22 mouse cellular contexts compared by ENCODE assay signal in genomic region chr14:121606433-121606832, GRCm38 (mm10).
DNase-seq lines count a peak whose midpoint lies in the region; ATAC-seq and TF ChIP-seq lines count a peak whose summit lies in the region.
"Had no signal": no experiment of that assay in that cellular context is flagged by ENCODE, and none has a peak within 500 bp of the region (broad histone marks: within the 10 kb centered on the region; RNA-seq: fewer than 3 reads in every experiment).

No protein-coding gene starts in this region.

- TF ChIP-seq CTCF in hindbrain, postnatal 0 days (IDR thresholded peaks at IDR 0.05; ENCODE audit: low read depth) = no peak

- H3K36me3 ChIP-seq in heart, embryonic 12.5 days = peaks cover 6% of the 10 kb centered on the region; the same call in 1 of the 2 replicates
- no peaks in the 10 kb centered on the region; the same call in 1 of the 2 replicates for H3K36me3 ChIP-seq in hindbrain, postnatal 0 days (ENCODE audit: insufficient read depth, low read length)
- H3K36me3 ChIP-seq in hindbrain, embryonic 13.5 days = no peaks in the 10 kb centered on the region
- 0 out of 2 replicates have a peak, but pooled peaks cover 9% of the 10 kb centered on the region for H3K36me3 ChIP-seq in intestine, embryonic 16.5 days (ENCODE audit: control insufficient read depth, insufficient read depth, low read length)
- H3K36me3 ChIP-seq: embryonic facial prominence, embryonic 12.5 days; forebrain, embryonic 12.5 days; hindbrain, embryonic 12.5 days had no signal

- H3K9me3 ChIP-seq in heart, embryonic 12.5 days (replicated peaks) = no peaks in the 10 kb centered on the region
- H3K9me3 ChIP-seq in hindbrain, postnatal 0 days (ENCODE audit: low read length) = no peaks in the 10 kb centered on the region
- H3K9me3 ChIP-seq in hindbrain, embryonic 13.5 days = no peaks in the 10 kb centered on the region
- no peaks in the 10 kb centered on the region for H3K9me3 ChIP-seq in intestine, embryonic 16.5 days (ENCODE audit: control insufficient read depth, low read length)
- H3K9me3 ChIP-seq: embryonic facial prominence, embryonic 12.5 days; forebrain, embryonic 12.5 days; G1E; hindbrain, embryonic 12.5 days; intestine, embryonic 15.5 days had no signal

- no peak overlapping the region for H3K4me3 ChIP-seq in heart, embryonic 12.5 days
- H3K4me3 ChIP-seq in hindbrain, postnatal 0 days (ENCODE audit: low read length) = no peak overlapping the region
- no peak overlapping the region for H3K4me3 ChIP-seq in hindbrain, embryonic 13.5 days
- H3K4me3 ChIP-seq in intestine, embryonic 16.5 days (ENCODE audit: low read length) = no peak overlapping the region
- H3K4me3 ChIP-seq: embryonic facial prominence, embryonic 12.5 days; forebrain, embryonic 12.5 days; hindbrain, embryonic 12.5 days; intestine, embryonic 15.5 days had no signal

- no peak for DNase-seq in heart, postnatal 10 days
- no peak for DNase-seq in hindbrain, postnatal 0 days (ENCODE audit: low spot score)
- DNase-seq in lung, postnatal 36 days = peak; percentile 34
- no peak for DNase-seq in lung, postnatal 10 days
- DNase-seq: adrenal gland, adult 8-10 months; adrenal gland, postnatal 36 days; B cell, adult 2 months; cerebellum, adult 2 months; embryo, embryonic 11 days; gastrocnemius, postnatal 10 days; heart, postnatal 36 days; kidney, adult 2 months had no signal

- no peaks in the 10 kb centered on the region for H3K27me3 ChIP-seq in heart, embryonic 12.5 days (replicated peaks)
- H3K27me3 ChIP-seq in hindbrain, postnatal 0 days (ENCODE audit: insufficient read depth, low read length) = no peaks in the 10 kb centered on the region
- H3K27me3 ChIP-seq in hindbrain, embryonic 13.5 days = no peaks in the 10 kb centered on the region
- H3K27me3 ChIP-seq in intestine, embryonic 16.5 days (replicated peaks; ENCODE audit: control insufficient read depth, insufficient read depth, low read length) = no peaks in the 10 kb centered on the region
- H3K27me3 ChIP-seq: embryonic facial prominence, embryonic 12.5 days; forebrain, embryonic 12.5 days; hindbrain, embryonic 12.5 days; intestine, embryonic 15.5 days had no signal

- 60% methylated on average over 7 of the region's 7 CpGs for WGBS in heart, embryonic 12.5 days
- 80% methylated on average over 7 of the region's 7 CpGs for WGBS in hindbrain, postnatal 0 days
- 85% methylated on average over 7 of the region's 7 CpGs for WGBS in hindbrain, embryonic 13.5 days
- 83% methylated on average over 7 of the region's 7 CpGs for WGBS in intestine, embryonic 16.5 days

- ATAC-seq in heart, embryonic 12.5 days (ENCODE audit: insufficient number of reproducible peaks, low FRiP score) = 0 out of 2 replicates have a peak, but pooled peaks have one; percentile 29
- 0 out of 2 replicates have a peak, but pooled peaks have one; percentile 21 for ATAC-seq in hindbrain, postnatal 0 days
- ATAC-seq in hindbrain, embryonic 13.5 days (ENCODE audit: low FRiP score) = no peak
- no peak for ATAC-seq in intestine, embryonic 16.5 days
- ATAC-seq: CD4-positive, CD25-positive, alpha-beta regulatory T cell, adult 4 months; forebrain, embryonic 16.5 days; intestine, embryonic 15.5 days had no signal

- H3K27ac ChIP-seq in heart, embryonic 12.5 days (ENCODE audit: poor library complexity, severe bottlenecking) = no peak overlapping the region
- H3K27ac ChIP-seq in hindbrain, postnatal 0 days = no peak overlapping the region
- no peak overlapping the region for H3K27ac ChIP-seq in hindbrain, embryonic 13.5 days
- H3K27ac ChIP-seq in intestine, embryonic 16.5 days (ENCODE audit: low read length) = no peak overlapping the region
- H3K27ac ChIP-seq: embryonic facial prominence, embryonic 12.5 days; forebrain, embryonic 12.5 days; hindbrain, embryonic 12.5 days; intestine, embryonic 15.5 days had no signal

- intact Hi-C loops in heart, postnatal 10 days (cut with DNase I) = no loop called here

- peak overlapping the region; percentile 9 for H3K4me2 ChIP-seq in heart, embryonic 12.5 days
- H3K4me2 ChIP-seq in hindbrain, postnatal 0 days (ENCODE audit: low read depth, low read length) = no peak overlapping the region
- H3K4me2 ChIP-seq in hindbrain, embryonic 13.5 days = no peak overlapping the region
- H3K4me2 ChIP-seq in intestine, embryonic 16.5 days (ENCODE audit: low read depth, low read length) = no peak overlapping the region
- H3K4me2 ChIP-seq: embryonic facial prominence, embryonic 12.5 days; forebrain, embryonic 12.5 days; hindbrain, embryonic 12.5 days; intestine, embryonic 15.5 days had no signal

- H3K4me1 ChIP-seq in heart, embryonic 12.5 days (replicated peaks) = peaks cover 25% of the 10 kb centered on the region
- H3K4me1 ChIP-seq in hindbrain, postnatal 0 days (ENCODE audit: insufficient read depth, low read length) = no peaks in the 10 kb centered on the region
- 0 out of 2 replicates have a peak, but pooled peaks cover 7% of the 10 kb centered on the region for H3K4me1 ChIP-seq in hindbrain, embryonic 13.5 days (replicated peaks)
- H3K4me1 ChIP-seq in intestine, embryonic 16.5 days (ENCODE audit: control insufficient read depth, insufficient read depth, low read length) = no peaks in the 10 kb centered on the region; the same call in 1 of the 2 replicates
- H3K4me1 ChIP-seq: intestine, embryonic 15.5 days had no signal

- H3K9ac ChIP-seq in heart, embryonic 12.5 days = no peak overlapping the region
- no peak overlapping the region for H3K9ac ChIP-seq in hindbrain, postnatal 0 days (replicated peaks; ENCODE audit: low read length)
- H3K9ac ChIP-seq in hindbrain, embryonic 13.5 days = no peak overlapping the region
- H3K9ac ChIP-seq in intestine, embryonic 16.5 days (ENCODE audit: low read depth, low read length) = no peak overlapping the region
- H3K9ac ChIP-seq: embryonic facial prominence, embryonic 12.5 days; forebrain, embryonic 12.5 days; hindbrain, embryonic 12.5 days; intestine, embryonic 15.5 days had no signal

Comparison
In these comparisons a context has a peak if more than half of its experiments do, and no peak if none do; other contexts are left out.
1. ATAC-seq: peak in heart, embryonic 12.5 days (single experiment) and hindbrain, postnatal 0 days (single experiment); none in hindbrain, embryonic 13.5 days (single experiment) and intestine, embryonic 16.5 days (single experiment).